Mouse (Mus musculus) embryonic facial prominence, embryonic 12.5 days (tissue): ENCODE measurements around the gene Ripor1. TPM values are rescaled to one million over a fixed set of nuclear protein-coding genes. Genes with fewer than 3 reads are reported as not detected.
A peak's percentile ranks its signal among the peaks of the same experiment; 100 is the strongest.
"Not testable (repeated sequence)": the region's sequence is repeated elsewhere in the genome, so short reads cannot be mapped to it uniquely, and the experiment has no call there.

Source experiments
- ATAC-seq: fragments of 200-750 bp; cut with Nextera tagmentation; 2 replicates; pipeline ENCODE4 v1.8.0; 2017; ENCODE audit not compliant: insufficient number of reproducible peaks, insufficient read depth, low FRiP score, low TSS enrichment
- H3K27ac ChIP-seq: fragments of 300-500 bp; sonication (generic); 2 replicates; pipeline ENCODE4 v1.5.1; 2016; ENCODE audit warnings: mild to moderate bottlenecking
- H3K27me3 ChIP-seq: fragments of 300-500 bp; sonication (generic); 2 replicates; pipeline ENCODE4 v1.6.1; 2016; ENCODE audit warnings: mild to moderate bottlenecking, moderate library complexity
- H3K36me3 ChIP-seq: fragments of 300-500 bp; sonication (generic); 2 replicates; pipeline ENCODE4 v1.6.1; 2016; ENCODE audit warnings: mild to moderate bottlenecking
- H3K4me1 ChIP-seq: fragments of 300-500 bp; sonication (generic); 2 replicates; pipeline ENCODE4 v1.6.1; 2016
- H3K4me2 ChIP-seq: fragments of 300-500 bp; sonication (generic); replicated peaks from 2 replicates; pipeline ENCODE4 v1.6.1; 2016; ENCODE audit warnings: mild to moderate bottlenecking, moderate library complexity
- H3K4me3 ChIP-seq: fragments of 300-500 bp; sonication (generic); 2 replicates; pipeline ENCODE4 v1.5.1; 2016; ENCODE audit warnings: mild to moderate bottlenecking
- H3K9ac ChIP-seq: fragments of 300-500 bp; sonication (generic); 2 replicates; pipeline ENCODE4 v1.6.1; 2016; ENCODE audit warnings: mild to moderate bottlenecking, moderate library complexity
- H3K9me3 ChIP-seq: fragments of 300-500 bp; sonication (generic); 2 replicates; pipeline ENCODE4 v1.6.1; 2016; ENCODE audit warnings: mild to moderate bottlenecking, moderate library complexity
- WGBS: fragments of 180-500 bp; shearing (Covaris S2); methylation state at CpG from one replicate; pipeline ENCODE4 v1.1.7; 2016; 5-methylcytosine and 5-hydroxymethylcytosine counted together
- polyA plus RNA-seq: library from polyadenylated mRNA; unstranded; fragments of >200 nt; fragmentation: Nextera tagmentation; extraction: Ambion mirVana; gene quantifications from 2 replicates; pipeline ENCODE4 v1.2.1, GENCODE M21; 2016

Ripor1 gene
- polyA plus RNA-seq: 14.6 and 15.3 TPM in 2 replicates

GRCm38 (mm10) chr8:105604804-105605381, at the start of gene Ripor1:
Gene Ripor1 (plus strand): TSS chr8:105605255.
- peak within 1 kb of the TSS; percentile 78 for H3K4me3 ChIP-seq
- peak; percentile 80 for ATAC-seq
- H3K27me3 ChIP-seq: no peaks in the 10 kb centered on the region
- peak within 1 kb of the TSS; percentile 82 for H3K9ac ChIP-seq
- H3K27ac ChIP-seq: peak within 1 kb of the TSS; percentile 80
- no peaks in the 10 kb centered on the region for H3K9me3 ChIP-seq
- H3K4me1 ChIP-seq: peaks cover 20% of the 10 kb centered on the region
- 0% methylated on average over 33 of the region's 42 CpGs for WGBS
- no peaks in the 10 kb centered on the region for H3K36me3 ChIP-seq
- peak within 1 kb of the TSS; percentile 97 for H3K4me2 ChIP-seq

GRCm38 (mm10) chr8:105562863-105563262, 42.2 kb upstream of the Ripor1 start:
- Histone ChIP-seq H3K4me2 (no peak overlapping the region), H3K27me3 (peaks cover 6% of the 10 kb centered on the region; the same call in 1 of the 2 replicates), H3K9ac (no peak overlapping the region), H3K9me3 (no peaks in the 10 kb centered on the region), H3K36me3 (no peaks in the 10 kb centered on the region; the same call in 1 of the 2 replicates), H3K4me1 (peaks cover 20% of the 10 kb centered on the region), H3K27ac (no peak overlapping the region), H3K4me3 (no peak overlapping the region)
- no peak for ATAC-seq
- WGBS: 87% methylated on average over 3 of the region's 3 CpGs

GRCm38 (mm10) chr8:105563871-105564270, 41.2 kb upstream of the Ripor1 start:
- H3K27ac ChIP-seq: no peak overlapping the region
- peaks cover 20% of the 10 kb centered on the region for H3K4me1 ChIP-seq
- no peaks in the 10 kb centered on the region for H3K9me3 ChIP-seq
- no peaks in the 10 kb centered on the region; the same call in 1 of the 2 replicates for H3K36me3 ChIP-seq
- no peak overlapping the region for H3K4me2 ChIP-seq
- 83% methylated on average over 1 of the region's 1 CpGs for WGBS
- no peak for ATAC-seq
- H3K9ac ChIP-seq: no peak overlapping the region
- peaks cover 6% of the 10 kb centered on the region; the same call in 1 of the 2 replicates for H3K27me3 ChIP-seq
- H3K4me3 ChIP-seq: no peak overlapping the region

- not testable (repeated sequence) for ATAC-seq
- 82% methylated on average over 9 of the region's 9 CpGs for WGBS
These were observed 40.4 kb upstream of the Ripor1 start for GRCm38 (mm10) chr8:105564573-105565229.

GRCm38 (mm10) chr8:105565401-105565881, 39.6 kb upstream of the Ripor1 start:
- no peaks in the 10 kb centered on the region for H3K36me3 ChIP-seq
- peak overlapping the region; percentile 84 for H3K9ac ChIP-seq
- H3K9me3 ChIP-seq: no peaks in the 10 kb centered on the region
- peak overlapping the region; percentile 83 for H3K4me2 ChIP-seq
- ATAC-seq: peak; percentile 64
- peaks cover 6% of the 10 kb centered on the region; the same call in 1 of the 2 replicates for H3K27me3 ChIP-seq
- peak overlapping the region; percentile 63 for H3K27ac ChIP-seq
- WGBS: under 1% methylated on average over 31 of the region's 31 CpGs
- H3K4me1 ChIP-seq: peaks cover 20% of the 10 kb centered on the region
- peak overlapping the region; percentile 93 for H3K4me3 ChIP-seq

More at GRCm38 (mm10) chr8:105564573-105565229, 40.4 kb upstream of the Ripor1 start:
- Histone ChIP-seq H3K4me3 (peak overlapping the region; percentile 93), H3K9ac (peak overlapping the region; percentile 84), H3K4me2 (peak overlapping the region; percentile 83), H3K4me1 (peaks cover 20% of the 10 kb centered on the region)
- not testable (repeated sequence) for H3K9me3 ChIP-seq, H3K27me3 ChIP-seq, H3K36me3 ChIP-seq, H3K27ac ChIP-seq

GRCm38 (mm10) chr8:105565952-105566702, 38.9 kb upstream of the Ripor1 start, which contains the start of gene Atp6v0d1:
Gene Atp6v0d1 (minus strand): TSS chr8:105566047.
- Histone ChIP-seq H3K9ac (peak within 1 kb of the TSS; percentile 84), H3K9me3 (no peaks in the 10 kb centered on the region), H3K4me2 (peak within 1 kb of the TSS; percentile 83), H3K4me1 (peaks cover 20% of the 10 kb centered on the region), H3K27ac (peak within 1 kb of the TSS; percentile 63), H3K27me3 (peaks cover 6% of the 10 kb centered on the region; the same call in 1 of the 2 replicates), H3K4me3 (peak within 1 kb of the TSS; percentile 93), H3K36me3 (no peaks in the 10 kb centered on the region)
- peak; percentile 99 for ATAC-seq
- 5% methylated on average over 51 of the region's 53 CpGs for WGBS

GRCm38 (mm10) chr8:105566703-105567595, 38.1 kb upstream of the Ripor1 start:
- no peak overlapping the region for H3K27ac ChIP-seq
- no peaks in the 10 kb centered on the region for H3K9me3 ChIP-seq
- peak overlapping the region; percentile 83 for H3K4me2 ChIP-seq
- 28% methylated on average over 27 of the region's 27 CpGs for WGBS
- H3K36me3 ChIP-seq: no peaks in the 10 kb centered on the region
- ATAC-seq: no peak; the same call in 1 of the 2 replicates
- peaks cover 20% of the 10 kb centered on the region for H3K4me1 ChIP-seq
- peak overlapping the region; percentile 57 for H3K9ac ChIP-seq
- peaks cover 6% of the 10 kb centered on the region; the same call in 1 of the 2 replicates for H3K27me3 ChIP-seq
- H3K4me3 ChIP-seq: peak overlapping the region; percentile 93

- Histone ChIP-seq H3K4me1 (peaks cover 2% of the 10 kb centered on the region; the same call in 1 of the 2 replicates), H3K9ac (no peak overlapping the region)
- 90% methylated on average over 9 of the region's 9 CpGs for WGBS
These were observed 33.2 kb upstream of the Ripor1 start for GRCm38 (mm10) chr8:105571810-105572209.

GRCm38 (mm10) chr8:105573427-105573826, 31.6 kb upstream of the Ripor1 start:
- H3K9me3 ChIP-seq: no peaks in the 10 kb centered on the region
- ATAC-seq: no peak
- no peaks in the 10 kb centered on the region for H3K36me3 ChIP-seq
- H3K4me2 ChIP-seq: no peak overlapping the region
- no peaks in the 10 kb centered on the region for H3K4me1 ChIP-seq
- no peaks in the 10 kb centered on the region for H3K27me3 ChIP-seq
- H3K9ac ChIP-seq: no peak overlapping the region
- H3K27ac ChIP-seq: no peak overlapping the region
- no peak overlapping the region for H3K4me3 ChIP-seq

More at GRCm38 (mm10) chr8:105571810-105572209, 33.2 kb upstream of the Ripor1 start:
- H3K27ac ChIP-seq: no peak overlapping the region
- no peak for ATAC-seq
- no peaks in the 10 kb centered on the region for H3K9me3 ChIP-seq
- peaks cover 6% of the 10 kb centered on the region; the same call in 1 of the 2 replicates for H3K27me3 ChIP-seq
- no peaks in the 10 kb centered on the region for H3K36me3 ChIP-seq
- H3K4me2 ChIP-seq: no peak overlapping the region
- no peak overlapping the region for H3K4me3 ChIP-seq

- no peak for ATAC-seq
- H3K27ac ChIP-seq: no peak overlapping the region
- 40% methylated on average over 6 of the region's 6 CpGs for WGBS
These were observed 30.3 kb upstream of the Ripor1 start for GRCm38 (mm10) chr8:105574741-105575140.

More at GRCm38 (mm10) chr8:105574741-105575140, 30.3 kb upstream of the Ripor1 start:
- no peak overlapping the region for H3K9ac ChIP-seq
- H3K9me3 ChIP-seq: no peaks in the 10 kb centered on the region
- no peaks in the 10 kb centered on the region for H3K27me3 ChIP-seq
- no peak overlapping the region for H3K4me2 ChIP-seq
- H3K4me3 ChIP-seq: no peak overlapping the region
- H3K4me1 ChIP-seq: no peaks in the 10 kb centered on the region
- no peaks in the 10 kb centered on the region for H3K36me3 ChIP-seq
